Mouse (Mus musculus) neural tube, embryonic 14.5 days (tissue): ENCODE measurements at regions not wholly inside any gene's neighbourhood (a gene's known extent, or its start where the extent isn't known, plus 50 kb on each side); places are given as distances from the start of the nearest gene placed in this dataset.

Source experiments
- ATAC-seq: fragments of 200-750 bp; cut with Nextera tagmentation; 2 replicates; pipeline ENCODE4 v1.8.0; 2017; ENCODE audit warnings: low read depth, mild to moderate bottlenecking, moderate TSS enrichment, moderate library complexity
- H3K27ac ChIP-seq: fragments of 300-500 bp; sonication (generic); 2 replicates; pipeline ENCODE4 v1.5.1; 2014; ENCODE audit warnings: low read depth, mild to moderate bottlenecking, control low read depth, low read length, moderate library complexity, mixed read lengths
- H3K27me3 ChIP-seq: fragments of 300-500 bp; sonication (generic); 2 replicates; pipeline ENCODE4 v1.6.1; 2014; ENCODE audit warnings: low read length; ENCODE audit not compliant: control insufficient read depth, insufficient read depth
- H3K36me3 ChIP-seq: fragments of 300-500 bp; sonication (generic); 2 replicates; pipeline ENCODE4 v1.6.1; 2014; ENCODE audit warnings: low read length, mixed read lengths; ENCODE audit not compliant: control insufficient read depth, insufficient read depth
- H3K4me1 ChIP-seq: fragments of 300-500 bp; sonication (generic); 2 replicates; pipeline ENCODE4 v1.6.1; 2014; ENCODE audit warnings: low read length; ENCODE audit not compliant: control insufficient read depth, insufficient read depth
- H3K4me2 ChIP-seq: fragments of 300-500 bp; sonication (generic); 2 replicates; pipeline ENCODE4 v1.6.1; 2014; ENCODE audit warnings: mild to moderate bottlenecking, low read depth, low read length, control low read depth
- H3K4me3 ChIP-seq: fragments of 300-500 bp; sonication (generic); 2 replicates; pipeline ENCODE4 v1.5.1; 2014; ENCODE audit warnings: low read depth, low read length, control low read depth, mixed read lengths
- H3K9ac ChIP-seq: fragments of 300-500 bp; sonication (generic); replicated peaks from 2 replicates; pipeline ENCODE4 v1.6.1; 2014; ENCODE audit warnings: low read depth, mild to moderate bottlenecking, control low read depth, low read length, mixed read lengths
- H3K9me3 ChIP-seq: fragments of 300-500 bp; sonication (generic); 2 replicates; pipeline ENCODE4 v1.6.1; 2016; ENCODE audit warnings: low read length; ENCODE audit not compliant: control insufficient read depth
- WGBS: fragments of 180-500 bp; shearing (Covaris S2); extraction: QIAGEN DNeasy Blood & Tissue Kit; methylation state at CpG from one replicate; pipeline ENCODE4 v1.1.7; 2014; 5-methylcytosine and 5-hydroxymethylcytosine counted together

- H3K27me3 ChIP-seq = no peaks in the 10 kb centered on the region
- no peaks in the 10 kb centered on the region for H3K4me1 ChIP-seq
- H3K4me3 ChIP-seq = no peak overlapping the region
- no peaks in the 10 kb centered on the region for H3K36me3 ChIP-seq
- no peak for ATAC-seq
- WGBS = 49% methylated on average over 7 of the region's 7 CpGs
- no peak overlapping the region for H3K9ac ChIP-seq
- H3K4me2 ChIP-seq = no peak overlapping the region
- H3K9me3 ChIP-seq = no peaks in the 10 kb centered on the region
- no peak overlapping the region for H3K27ac ChIP-seq
These were observed 59.7 kb upstream of the Tbx20 start for GRCm38 (mm10) chr9:24833766-24834165.

- WGBS = 84% methylated on average over 7 of the region's 7 CpGs
- no peak overlapping the region for H3K9ac ChIP-seq
- no peaks in the 10 kb centered on the region for H3K9me3 ChIP-seq
- no peaks in the 10 kb centered on the region for H3K27me3 ChIP-seq
- no peak overlapping the region for H3K4me2 ChIP-seq
- no peaks in the 10 kb centered on the region for H3K36me3 ChIP-seq
- H3K27ac ChIP-seq = no peak overlapping the region
- no peaks in the 10 kb centered on the region for H3K4me1 ChIP-seq
- no peak overlapping the region for H3K4me3 ChIP-seq
- no peak for ATAC-seq
These were observed 74.1 kb upstream of the Tbx20 start for GRCm38 (mm10) chr9:24848210-24848609.

GRCm38 (mm10) chr9:24859459-24859858 lies 85.4 kb upstream of the Tbx20 start:
- no peak for ATAC-seq
- 85% methylated on average over 2 of the region's 2 CpGs for WGBS
- no peak overlapping the region for H3K4me3 ChIP-seq
- H3K27ac ChIP-seq = no peak overlapping the region
- no peak overlapping the region for H3K4me2 ChIP-seq
- H3K27me3 ChIP-seq = no peaks in the 10 kb centered on the region
- H3K4me1 ChIP-seq = no peaks in the 10 kb centered on the region
- H3K36me3 ChIP-seq = no peaks in the 10 kb centered on the region
- no peaks in the 10 kb centered on the region for H3K9me3 ChIP-seq
- H3K9ac ChIP-seq = no peak overlapping the region

- H3K4me3 ChIP-seq = no peak overlapping the region
- no peak overlapping the region for H3K27ac ChIP-seq
- no peak overlapping the region for H3K4me2 ChIP-seq
- no peaks in the 10 kb centered on the region for H3K4me1 ChIP-seq
- no peak overlapping the region for H3K9ac ChIP-seq
- ATAC-seq = no peak
- no peaks in the 10 kb centered on the region for H3K27me3 ChIP-seq
- no peaks in the 10 kb centered on the region for H3K9me3 ChIP-seq
- H3K36me3 ChIP-seq = no peaks in the 10 kb centered on the region
- 80% methylated on average over 4 of the region's 4 CpGs for WGBS
These were observed 92.5 kb upstream of the Tbx20 start for GRCm38 (mm10) chr9:24866390-24867173.

- no peak overlapping the region for H3K4me2 ChIP-seq
- no peaks in the 10 kb centered on the region for H3K27me3 ChIP-seq
- no peaks in the 10 kb centered on the region for H3K36me3 ChIP-seq
- H3K4me1 ChIP-seq = no peaks in the 10 kb centered on the region
- no peak overlapping the region for H3K27ac ChIP-seq
- no peak for ATAC-seq
- 92% methylated on average over 1 of the region's 1 CpGs for WGBS
- no peak overlapping the region for H3K4me3 ChIP-seq
- no peaks in the 10 kb centered on the region for H3K9me3 ChIP-seq
- H3K9ac ChIP-seq = no peak overlapping the region
These were observed 94.6 kb upstream of the Tbx20 start for GRCm38 (mm10) chr9:24868746-24869145.

- Histone ChIP-seq H3K4me2 (no peak overlapping the region), H3K27ac (no peak overlapping the region), H3K4me1 (no peaks in the 10 kb centered on the region), H3K9me3 (no peaks in the 10 kb centered on the region), H3K9ac (no peak overlapping the region), H3K27me3 (no peaks in the 10 kb centered on the region), H3K4me3 (no peak overlapping the region), H3K36me3 (no peaks in the 10 kb centered on the region)
- 90% methylated on average over 13 of the region's 13 CpGs for WGBS
- ATAC-seq = no peak
These were observed 100.5 kb upstream of the Tbx20 start for GRCm38 (mm10) chr9:24874434-24875143.

GRCm38 (mm10) chr9:24878384-24879174 lies 104.5 kb upstream of the Tbx20 start:
- Histone ChIP-seq H3K27ac (no peak overlapping the region), H3K36me3 (no peaks in the 10 kb centered on the region), H3K4me2 (no peak overlapping the region), H3K4me1 (no peaks in the 10 kb centered on the region), H3K9me3 (no peaks in the 10 kb centered on the region), H3K9ac (no peak overlapping the region), H3K27me3 (no peaks in the 10 kb centered on the region), H3K4me3 (no peak overlapping the region)
- 23% methylated on average over 8 of the region's 8 CpGs for WGBS
- ATAC-seq = peak; percentile 24; the same call in 1 of the 2 replicates

- Histone ChIP-seq H3K27me3 (no peaks in the 10 kb centered on the region), H3K4me2 (no peak overlapping the region), H3K9me3 (no peaks in the 10 kb centered on the region), H3K36me3 (no peaks in the 10 kb centered on the region), H3K4me1 (no peaks in the 10 kb centered on the region), H3K4me3 (no peak overlapping the region), H3K27ac (no peak overlapping the region), H3K9ac (no peak overlapping the region)
- no peak for ATAC-seq
- WGBS = 78% methylated on average over 1 of the region's 1 CpGs
These were observed 105.6 kb upstream of the Tbx20 start for GRCm38 (mm10) chr9:24879662-24880061.

- Histone ChIP-seq H3K27ac (no peak overlapping the region), H3K36me3 (no peaks in the 10 kb centered on the region), H3K4me1 (no peaks in the 10 kb centered on the region), H3K9me3 (no peaks in the 10 kb centered on the region), H3K4me2 (no peak overlapping the region), H3K27me3 (no peaks in the 10 kb centered on the region), H3K9ac (no peak overlapping the region), H3K4me3 (no peak overlapping the region)
- 58% methylated on average over 3 of the region's 3 CpGs for WGBS
- ATAC-seq = no peak
These were observed 109.9 kb upstream of the Tbx20 start for GRCm38 (mm10) chr9:24884011-24884410.
